Mouse (Mus musculus) hindbrain, embryonic 11.5 days (tissue): ENCODE measurements at regions not wholly inside any gene's neighbourhood (a gene's known extent, or its start where the extent isn't known, plus 50 kb on each side); places are given as distances from the start of the nearest gene placed in this dataset.

Source experiments
- ATAC-seq: fragments of 200-750 bp; cut with Nextera tagmentation; 2 replicates; pipeline ENCODE4 v1.8.0; 2017; ENCODE audit warnings: mild to moderate bottlenecking, moderate TSS enrichment, moderate library complexity; ENCODE audit not compliant: low FRiP score
- DNase-seq: peaks from one replicate; pipeline ENCODE4 v3.0.0-alpha.2; 2015; ENCODE audit warnings: low spot score
- H3K27ac ChIP-seq: fragments of 300-500 bp; sonication (generic); 2 replicates; pipeline ENCODE4 v1.5.1; 2014; ENCODE audit warnings: mild to moderate bottlenecking, low read depth, low read length
- H3K27me3 ChIP-seq: fragments of 300-500 bp; sonication (generic); 2 replicates; pipeline ENCODE4 v1.6.1; 2014; ENCODE audit warnings: mild to moderate bottlenecking, low read length, moderate library complexity, mixed read lengths; ENCODE audit not compliant: control insufficient read depth, insufficient read depth
- H3K36me3 ChIP-seq: fragments of 300-500 bp; sonication (generic); 2 replicates; pipeline ENCODE4 v1.6.1; 2014; ENCODE audit warnings: mild to moderate bottlenecking, low read length, moderate library complexity, mixed read lengths; ENCODE audit not compliant: control insufficient read depth, insufficient read depth
- H3K4me1 ChIP-seq: fragments of 300-500 bp; sonication (generic); replicated peaks from 2 replicates; pipeline ENCODE4 v1.6.1; 2014; ENCODE audit warnings: low read length, mixed read lengths; ENCODE audit not compliant: control insufficient read depth, insufficient read depth
- H3K4me2 ChIP-seq: fragments of 300-500 bp; sonication (generic); replicated peaks from 2 replicates; pipeline ENCODE4 v1.6.1; 2014; ENCODE audit warnings: mild to moderate bottlenecking, low read depth, low read length
- H3K4me3 ChIP-seq: fragments of 300-500 bp; sonication (generic); 2 replicates; pipeline ENCODE4 v1.5.1; 2014; ENCODE audit warnings: low read depth, low read length
- H3K9ac ChIP-seq: fragments of 300-500 bp; sonication (generic); 2 replicates; pipeline ENCODE4 v1.6.1; 2014; ENCODE audit warnings: low read depth, low read length
- H3K9me3 ChIP-seq: fragments of 300-500 bp; sonication (generic); 2 replicates; pipeline ENCODE4 v1.6.1; 2016; ENCODE audit warnings: low read length; ENCODE audit not compliant: control insufficient read depth
- WGBS: fragments of 180-500 bp; shearing (Covaris S2); extraction: QIAGEN DNeasy Blood & Tissue Kit; methylation state at CpG from one replicate; pipeline ENCODE4 v1.1.7; 2014; 5-methylcytosine and 5-hydroxymethylcytosine counted together

GRCm38 (mm10) chr13:43992968-43993367, 208.4 kb downstream of the Cd83 start:
- Histone ChIP-seq H3K36me3 (no peaks in the 10 kb centered on the region), H3K27me3 (no peaks in the 10 kb centered on the region), H3K9me3 (no peaks in the 10 kb centered on the region), H3K9ac (no peak overlapping the region), H3K4me1 (no peaks in the 10 kb centered on the region), H3K27ac (no peak overlapping the region), H3K4me3 (no peak overlapping the region), H3K4me2 (no peak overlapping the region)
- DNase-seq: no peak
- no peak for ATAC-seq

- H3K36me3 ChIP-seq: no peaks in the 10 kb centered on the region
- DNase-seq (no peak), ATAC-seq (no peak)
- WGBS: 79% methylated on average over 4 of the region's 4 CpGs
- H3K27me3 ChIP-seq: no peaks in the 10 kb centered on the region
- no peaks in the 10 kb centered on the region for H3K4me1 ChIP-seq
- H3K4me2 ChIP-seq: no peak overlapping the region
- no peak overlapping the region for H3K27ac ChIP-seq
- no peaks in the 10 kb centered on the region for H3K9me3 ChIP-seq
- H3K4me3 ChIP-seq: no peak overlapping the region
- no peak overlapping the region for H3K9ac ChIP-seq
Observed at GRCm38 (mm10) chr13:43994361-43994760, 209.8 kb downstream of the Cd83 start.

GRCm38 (mm10) chr13:43995623-43996022, 211.0 kb downstream of the Cd83 start:
- no peak for ATAC-seq
- Histone ChIP-seq H3K4me3 (no peak overlapping the region), H3K4me2 (no peak overlapping the region), H3K9me3 (no peaks in the 10 kb centered on the region), H3K27ac (no peak overlapping the region), H3K4me1 (no peaks in the 10 kb centered on the region), H3K9ac (no peak overlapping the region), H3K27me3 (no peaks in the 10 kb centered on the region), H3K36me3 (no peaks in the 10 kb centered on the region)
- WGBS: 67% methylated on average over 3 of the region's 3 CpGs
- no peak for DNase-seq

GRCm38 (mm10) chr13:44001861-44002545, 217.4 kb downstream of the Cd83 start:
- Histone ChIP-seq H3K4me2 (no peak overlapping the region), H3K9me3 (no peaks in the 10 kb centered on the region), H3K27ac (no peak overlapping the region), H3K9ac (no peak overlapping the region), H3K27me3 (no peaks in the 10 kb centered on the region), H3K4me1 (no peaks in the 10 kb centered on the region), H3K36me3 (no peaks in the 10 kb centered on the region), H3K4me3 (no peak overlapping the region)
- no peak for DNase-seq
- no peak for ATAC-seq
- 73% methylated on average over 12 of the region's 12 CpGs for WGBS

GRCm38 (mm10) chr13:44012868-44013267, 228.3 kb downstream of the Cd83 start:
- H3K9ac ChIP-seq: no peak overlapping the region
- H3K36me3 ChIP-seq: no peaks in the 10 kb centered on the region
- no peaks in the 10 kb centered on the region for H3K9me3 ChIP-seq
- DNase-seq (no peak), ATAC-seq (no peak)
- H3K4me2 ChIP-seq: no peak overlapping the region
- peaks cover 2% of the 10 kb centered on the region; the same call in 1 of the 2 replicates for H3K4me1 ChIP-seq
- 76% methylated on average over 2 of the region's 2 CpGs for WGBS
- H3K27ac ChIP-seq: no peak overlapping the region
- H3K4me3 ChIP-seq: no peak overlapping the region
- H3K27me3 ChIP-seq: no peaks in the 10 kb centered on the region; the same call in 1 of the 2 replicates

- Histone ChIP-seq H3K9me3 (no peaks in the 10 kb centered on the region), H3K4me3 (no peak overlapping the region), H3K36me3 (no peaks in the 10 kb centered on the region), H3K27ac (no peak overlapping the region; the same call in 1 of the 2 replicates), H3K9ac (no peak overlapping the region), H3K27me3 (peaks cover 14% of the 10 kb centered on the region), H3K4me2 (peak overlapping the region; percentile 28), H3K4me1 (peaks cover 8% of the 10 kb centered on the region)
- WGBS: 13% methylated on average over 8 of the region's 8 CpGs
- ATAC-seq (peak; percentile 51; the same call in 1 of the 2 replicates), DNase-seq (peak; percentile 65)
Observed at GRCm38 (mm10) chr13:44018489-44019303, 234.1 kb downstream of the Cd83 start.

- Histone ChIP-seq H3K4me1 (peaks cover 8% of the 10 kb centered on the region), H3K36me3 (no peaks in the 10 kb centered on the region), H3K9ac (no peak overlapping the region), H3K4me3 (no peak overlapping the region), H3K27me3 (peaks cover 14% of the 10 kb centered on the region), H3K4me2 (no peak overlapping the region), H3K27ac (no peak overlapping the region), H3K9me3 (no peaks in the 10 kb centered on the region)
- DNase-seq (no peak), ATAC-seq (no peak)
Observed at GRCm38 (mm10) chr13:44019304-44019583, 234.7 kb downstream of the Cd83 start.

GRCm38 (mm10) chr13:44020851-44021250, 236.3 kb downstream of the Cd83 start:
- no peak overlapping the region for H3K9ac ChIP-seq
- no peak overlapping the region for H3K4me2 ChIP-seq
- DNase-seq (no peak), ATAC-seq (no peak)
- H3K27me3 ChIP-seq: peaks cover 14% of the 10 kb centered on the region
- H3K4me1 ChIP-seq: peaks cover 8% of the 10 kb centered on the region
- H3K4me3 ChIP-seq: no peak overlapping the region
- 24% methylated on average over 7 of the region's 7 CpGs for WGBS
- H3K27ac ChIP-seq: no peak overlapping the region
- H3K36me3 ChIP-seq: no peaks in the 10 kb centered on the region
- no peaks in the 10 kb centered on the region for H3K9me3 ChIP-seq

- peaks cover 8% of the 10 kb centered on the region for H3K4me1 ChIP-seq
- no peak overlapping the region for H3K27ac ChIP-seq
- 74% methylated on average over 10 of the region's 10 CpGs for WGBS
- H3K36me3 ChIP-seq: no peaks in the 10 kb centered on the region
- no peak for DNase-seq
- no peaks in the 10 kb centered on the region for H3K9me3 ChIP-seq
- no peak overlapping the region for H3K4me3 ChIP-seq
- peaks cover 14% of the 10 kb centered on the region for H3K27me3 ChIP-seq
- no peak overlapping the region for H3K9ac ChIP-seq
- no peak overlapping the region for H3K4me2 ChIP-seq
- ATAC-seq: no peak
Observed at GRCm38 (mm10) chr13:44022106-44022505, 237.5 kb downstream of the Cd83 start.
